Mouse (Mus musculus) heart, postnatal 4 days (tissue): Measurements from ENCODE around the gene Vsx2. TPM values are rescaled to one million over a fixed set of nuclear protein-coding genes. Genes with fewer than 3 reads are reported as not detected.
A peak's percentile ranks its signal among the peaks of the same experiment; 100 is the strongest.

Experiments
- DNase-seq: peaks from one replicate; pipeline ENCODE4 v3.0.0; 2021
- total RNA-seq, 2 experiments: library from RNA; stranded (reverse); gene quantifications; 2 replicates each; pipeline ENCODE4 v1.2.3; 2021

Gene Vsx2
- total RNA-seq, 2 experiments from 2014 or later, result not detected

- no peak for DNase-seq
Observed at GRCm38 (mm10) chr12:84572341-84572720, 2.8 kb downstream of the Vsx2 start.

GRCm38 (mm10) chr12:84573094-84573493 lies 3.5 kb downstream of the Vsx2 start:
- no peak for DNase-seq

GRCm38 (mm10) chr12:84577768-84578439 lies 8.3 kb downstream of the Vsx2 start:
- DNase-seq, result no peak

- no peak for DNase-seq
Observed at GRCm38 (mm10) chr12:84578440-84578770, 8.8 kb downstream of the Vsx2 start.

DNA sequence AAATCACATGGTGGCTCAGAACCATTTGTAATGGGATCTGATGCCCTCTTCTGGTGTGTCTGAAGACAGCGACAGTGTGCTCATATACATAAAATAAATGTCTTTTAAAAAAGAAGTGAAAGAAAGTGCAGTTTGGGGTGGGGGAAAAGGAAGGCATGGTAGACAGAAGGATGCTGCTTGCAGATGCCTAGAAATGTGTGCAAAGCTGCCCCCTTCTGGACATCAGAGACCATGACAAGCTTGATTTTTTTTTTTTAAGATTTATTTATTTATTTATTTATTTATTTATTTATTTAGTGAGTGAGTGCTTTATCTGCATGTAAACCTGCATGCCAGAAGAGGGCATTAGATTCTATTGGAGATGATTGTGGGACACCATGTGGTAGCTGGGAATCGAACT lies 11.7 kb downstream of the Vsx2 start:
- no peak for DNase-seq

GRCm38 (mm10) chr12:84589825-84590761 lies 20.5 kb downstream of the Vsx2 start:
- peak; percentile 97 for DNase-seq

DNA sequence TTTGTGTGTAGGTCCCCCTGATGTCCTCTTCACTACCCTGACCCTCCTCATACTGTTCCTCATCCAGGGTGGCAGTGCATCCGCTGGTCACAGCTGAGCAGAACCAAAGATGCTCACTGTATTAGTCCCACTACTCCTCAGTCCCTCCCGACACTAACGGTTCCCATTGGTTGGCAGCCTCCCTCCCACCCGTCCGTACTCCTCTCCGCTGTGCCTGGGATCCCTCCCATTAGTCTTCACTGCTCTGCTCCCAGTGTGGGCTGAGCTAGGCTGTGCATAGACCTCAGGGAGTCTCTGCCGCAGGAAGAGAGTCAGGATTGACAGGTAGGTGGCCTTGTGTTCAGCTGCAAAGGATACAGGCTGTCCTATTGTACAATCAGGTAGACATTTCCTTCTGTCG lies 28.8 kb downstream of the Vsx2 start:
- DNase-seq, result no peak

DNA sequence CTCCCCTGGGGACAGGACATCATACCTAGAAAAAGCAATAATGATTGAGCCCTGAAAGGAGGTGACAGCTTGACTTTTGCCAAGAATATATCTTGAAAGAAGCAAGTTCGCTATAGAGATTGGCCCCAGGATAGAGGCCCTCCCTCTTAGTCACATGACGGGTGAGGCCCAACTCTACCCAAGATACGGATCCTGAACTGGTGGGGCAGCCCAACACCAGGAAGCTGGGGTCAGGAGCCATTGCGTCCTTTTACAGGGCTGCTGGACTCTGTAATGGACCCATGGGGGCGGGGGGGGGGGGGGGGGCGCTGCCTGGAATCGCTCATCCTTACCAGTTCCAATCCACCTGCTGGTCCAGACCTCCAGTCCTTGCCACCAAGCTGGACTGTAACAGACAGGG lies 34.4 kb downstream of the Vsx2 start:
- no peak for DNase-seq

DNA sequence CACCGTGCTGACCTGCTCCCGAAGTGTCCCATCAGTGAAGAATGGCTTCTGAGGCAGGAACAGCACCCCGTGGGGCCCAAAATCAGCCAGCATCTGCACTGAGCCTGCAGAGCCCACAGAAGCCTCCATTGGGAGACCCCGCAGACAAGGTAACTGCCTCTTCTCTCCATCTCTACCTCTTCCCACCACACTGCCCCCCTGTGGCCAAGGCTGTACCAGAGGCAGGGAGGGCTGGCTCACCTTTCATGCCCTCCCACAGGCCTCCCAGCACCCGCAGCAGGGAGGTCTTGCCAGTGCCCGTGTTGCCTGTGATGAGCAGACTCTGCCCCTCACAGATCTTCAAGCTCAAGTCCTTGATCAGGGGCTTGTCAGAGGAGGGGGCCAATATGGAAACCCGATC lies 36.3 kb downstream of the Vsx2 start:
- DNase-seq, result peak; percentile 18

DNA sequence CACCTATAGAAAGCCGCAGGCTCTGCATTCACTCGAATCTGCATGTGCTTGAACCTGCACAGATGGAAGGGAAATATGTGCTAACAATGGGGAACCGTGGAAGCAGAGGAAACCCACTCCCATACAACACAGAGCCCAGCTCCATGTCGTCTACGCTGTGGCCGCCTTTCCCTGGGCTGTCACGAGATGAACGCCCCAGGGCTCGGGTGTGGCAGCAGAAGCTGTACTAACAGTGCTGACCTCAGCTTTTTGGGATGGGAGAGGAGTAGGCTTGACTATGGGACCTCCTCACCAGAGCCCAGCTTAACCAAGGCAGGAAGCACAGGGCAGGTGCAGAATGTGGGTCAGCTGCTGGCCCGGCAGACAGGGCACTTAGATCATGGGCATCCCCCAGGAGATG lies 42.2 kb downstream of the Vsx2 start:
- no peak for DNase-seq

DNA sequence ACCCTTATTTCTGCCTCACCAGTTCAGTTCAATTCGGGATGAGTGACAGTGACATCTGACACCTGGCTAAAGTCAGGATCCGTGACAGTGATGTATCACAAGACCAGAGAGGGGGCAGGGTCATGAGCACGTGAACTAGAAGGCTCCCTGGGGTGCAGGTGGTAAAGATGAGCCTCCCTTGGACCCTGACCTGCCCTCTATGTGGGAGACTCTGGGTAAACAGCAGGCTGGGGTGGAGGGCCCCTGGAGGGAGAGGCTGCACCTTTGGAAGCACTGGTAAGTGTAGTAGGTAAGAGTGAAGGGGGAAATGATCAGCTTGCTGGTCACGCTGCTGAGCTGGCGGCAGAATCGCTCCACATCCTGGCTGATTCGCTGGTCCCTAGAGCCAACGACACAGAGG lies 43.0 kb downstream of the Vsx2 start:
- DNase-seq, result no peak

GRCm38 (mm10) chr12:84614001-84614400 lies 44.4 kb downstream of the Vsx2 start:
- no peak for DNase-seq

GRCm38 (mm10) chr12:84614524-84614923 lies 45.0 kb downstream of the Vsx2 start:
- no peak for DNase-seq

- DNase-seq, result peak; percentile 94
Observed at GRCm38 (mm10) chr12:84616977-84617630, 47.5 kb downstream of the Vsx2 start, which contains the start of gene Abcd4. Abcd4 (minus strand) TSS chr12:84617413.

DNA sequence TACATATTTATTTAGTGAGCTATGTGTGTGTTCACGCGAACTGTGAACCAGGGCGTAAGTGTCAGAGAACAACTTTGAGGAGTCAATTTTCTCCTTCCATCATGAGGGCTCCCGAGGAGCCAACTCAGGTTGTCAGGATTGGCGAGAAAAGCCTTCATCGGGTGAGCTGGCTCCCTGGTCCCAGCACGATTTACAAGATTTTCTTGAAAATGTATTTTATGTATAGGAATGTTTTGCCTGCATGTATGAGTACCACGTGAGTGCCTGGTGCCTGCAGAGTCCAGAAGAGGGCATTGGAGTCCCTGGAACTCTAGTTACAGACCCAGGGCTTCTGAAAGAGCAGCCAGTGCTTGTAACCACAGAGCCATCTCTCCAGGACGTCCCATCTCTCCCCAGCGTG lies 48.1 kb downstream of the Vsx2 start:
- peak; percentile 14 for DNase-seq

GRCm38 (mm10) chr12:84620975-84621374 lies 51.4 kb downstream of the Vsx2 start:
- DNase-seq, result no peak

DNA sequence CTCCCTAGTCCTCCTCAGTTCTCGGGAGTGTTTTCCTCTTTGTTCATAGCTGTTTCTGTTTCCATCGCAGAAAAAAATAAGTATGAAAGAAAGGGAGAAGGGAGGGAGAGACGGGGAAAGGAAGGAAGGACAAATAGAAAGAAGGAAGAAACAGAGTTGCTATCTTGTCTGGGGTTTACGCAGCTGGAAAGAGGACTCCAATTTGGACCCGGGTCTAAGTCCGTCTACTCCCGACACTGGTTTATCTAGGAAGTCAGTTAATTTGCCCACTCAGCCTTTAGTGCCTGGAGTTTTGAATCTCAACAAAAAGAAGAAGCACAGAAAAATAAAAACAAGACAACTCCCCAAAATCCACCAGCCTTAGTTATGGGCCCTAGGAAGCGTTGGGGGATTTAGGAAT lies 55.0 kb downstream of the Vsx2 start:
- DNase-seq, result no peak

- DNase-seq, result no peak
Observed at GRCm38 (mm10) chr12:84625116-84625515, 55.6 kb downstream of the Vsx2 start.

DNA sequence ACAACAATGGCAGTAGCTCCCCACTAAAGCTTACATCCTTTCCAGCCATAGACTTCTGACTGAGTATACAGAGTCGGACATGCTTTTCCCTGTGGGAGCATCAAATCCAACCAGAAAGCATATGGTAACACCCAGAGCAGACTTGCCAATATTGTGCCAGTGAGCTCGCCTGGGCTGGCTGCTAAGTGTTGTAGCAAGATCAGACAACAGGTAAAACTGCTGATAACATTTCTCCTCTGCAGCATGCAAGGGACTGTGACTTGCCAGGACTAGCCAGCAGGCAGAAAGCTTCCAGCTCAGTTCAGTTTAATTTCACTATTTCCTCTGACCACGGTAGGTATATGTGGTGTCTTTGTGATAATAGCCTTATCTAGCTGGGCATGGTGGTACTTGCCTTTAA lies 62.3 kb downstream of the Vsx2 start:
- no peak for DNase-seq

DNA sequence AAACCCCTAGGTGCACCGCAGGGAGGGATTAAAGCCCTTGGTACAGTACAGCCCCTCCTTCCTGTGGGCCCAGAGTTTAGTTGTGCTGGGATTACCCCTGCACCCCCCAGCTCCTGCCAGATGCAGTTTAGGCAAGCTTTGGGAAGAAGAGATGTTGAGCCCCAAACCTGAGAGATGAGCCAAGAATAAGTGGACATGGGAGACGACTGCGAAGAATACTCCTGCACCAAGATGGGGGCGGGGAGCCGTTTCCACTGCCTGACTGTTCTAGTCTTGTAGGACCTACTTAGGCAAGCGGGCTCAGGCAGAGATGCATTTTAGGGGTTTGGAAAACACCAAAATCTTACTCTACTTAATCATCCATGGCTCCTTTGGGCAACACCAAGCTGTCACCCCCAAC lies 70.7 kb downstream of the Vsx2 start:
- DNase-seq, result no peak

- no peak for DNase-seq
Observed at GRCm38 (mm10) chr12:84640654-84641053, 71.1 kb downstream of the Vsx2 start, which contains the start of gene Vrtn. Vrtn (plus strand) TSS chr12:84641019.
